Mouse (Mus musculus) heart, postnatal 36 days (tissue): Measurements from ENCODE around the gene Ccdc93. TPM values are rescaled to one million over a fixed set of nuclear protein-coding genes. Genes with fewer than 3 reads are reported as not detected.

Experiments
- DNase-seq, 2 experiments: peaks; one replicate each; pipeline ENCODE4 v3.0.0; 2021 to 2022
- intact Hi-C: fragments of 180-260 bp; cut with DNase I; formaldehyde crosslinking; loops from one replicate; pipeline ENCODE4 v1.15.1; 2025
- total RNA-seq, 2 experiments: library from RNA; stranded (reverse); gene quantifications; 2 replicates each; pipeline ENCODE4 v1.2.3; 2021

Gene Ccdc93
- total RNA-seq, 2 experiments from 2014 or later, result 12.4 to 14.5 TPM

- peak; percentile 55 to 70 for DNase-seq
- intact Hi-C loops, result loop anchor here (5.0 kb wide), 2 partner anchors 47 to 127 kb away; partner anchors contain the start of gene Ddx18
Observed at GRCm38 (mm10) chr1:121440535-121441381, 9.9 kb downstream of the Ccdc93 start.

GRCm38 (mm10) chr1:121444147-121444546 lies 13.3 kb downstream of the Ccdc93 start:
- intact Hi-C loops, result loop anchor here (5.0 kb wide), 2 partner anchors 43 to 123 kb away; partner anchors contain the start of gene Ddx18
- DNase-seq, result no peak

GRCm38 (mm10) chr1:121447216-121447615 lies 16.4 kb downstream of the Ccdc93 start:
- DNase-seq, result no peak

GRCm38 (mm10) chr1:121448166-121448565 lies 17.3 kb downstream of the Ccdc93 start:
- intact Hi-C loops, result no loop called here
- DNase-seq, result no peak

More at GRCm38 (mm10) chr1:121447216-121447615, 16.4 kb downstream of the Ccdc93 start:
- intact Hi-C loops, result no loop called here

GRCm38 (mm10) chr1:121451009-121451408 lies 20.2 kb downstream of the Ccdc93 start:
- no peak for DNase-seq
- intact Hi-C loops, result no loop called here

GRCm38 (mm10) chr1:121452498-121452897 lies 21.6 kb downstream of the Ccdc93 start:
- no peak for DNase-seq
- intact Hi-C loops, result no loop called here

GRCm38 (mm10) chr1:121453053-121453452 lies 22.2 kb downstream of the Ccdc93 start:
- intact Hi-C loops, result no loop called here

GRCm38 (mm10) chr1:121454951-121455350 lies 24.1 kb downstream of the Ccdc93 start:
- intact Hi-C loops, result no loop called here

More at GRCm38 (mm10) chr1:121453053-121453452, 22.2 kb downstream of the Ccdc93 start:
- DNase-seq, result no peak

GRCm38 (mm10) chr1:121460077-121460476 lies 29.2 kb downstream of the Ccdc93 start:
- intact Hi-C loops, result no loop called here
- DNase-seq, result no peak

More at GRCm38 (mm10) chr1:121454951-121455350, 24.1 kb downstream of the Ccdc93 start:
- DNase-seq, result no peak

GRCm38 (mm10) chr1:121461895-121462294 lies 31.0 kb downstream of the Ccdc93 start:
- no peak for DNase-seq
- intact Hi-C loops, result no loop called here

GRCm38 (mm10) chr1:121462643-121463042 lies 31.8 kb downstream of the Ccdc93 start:
- no peak for DNase-seq
- intact Hi-C loops, result no loop called here

- no peak for DNase-seq
- intact Hi-C loops, result no loop called here
Observed at GRCm38 (mm10) chr1:121463806-121464205, 33.0 kb downstream of the Ccdc93 start.

GRCm38 (mm10) chr1:121466276-121466675 lies 35.4 kb downstream of the Ccdc93 start:
- intact Hi-C loops, result no loop called here
- no peak for DNase-seq

- intact Hi-C loops, result no loop called here
- no peak for DNase-seq
Observed at GRCm38 (mm10) chr1:121468271-121468670, 37.4 kb downstream of the Ccdc93 start.

- DNase-seq, result no peak
- intact Hi-C loops, result no loop called here
Observed at GRCm38 (mm10) chr1:121471503-121471902, 40.7 kb downstream of the Ccdc93 start.

- no peak for DNase-seq
- intact Hi-C loops, result no loop called here
Observed at GRCm38 (mm10) chr1:121477716-121478115, 46.9 kb downstream of the Ccdc93 start.

- DNase-seq, result no peak
- intact Hi-C loops, result no loop called here
Observed at GRCm38 (mm10) chr1:121478284-121478980, 47.6 kb downstream of the Ccdc93 start.

GRCm38 (mm10) chr1:121479403-121479802 lies 48.6 kb downstream of the Ccdc93 start:
- no peak for DNase-seq
- intact Hi-C loops, result no loop called here

- intact Hi-C loops, result no loop called here
- no peak for DNase-seq
Observed at GRCm38 (mm10) chr1:121483091-121483490, 52.2 kb downstream of the Ccdc93 start.

- DNase-seq, result no peak
- intact Hi-C loops, result loop anchor here (5.0 kb wide), 1 partner anchor 45 kb away; no protein-coding TSS in a partner anchor
Observed at GRCm38 (mm10) chr1:121486803-121487202, 56.0 kb downstream of the Ccdc93 start.

- intact Hi-C loops, result no loop called here
- DNase-seq, result no peak
Observed at GRCm38 (mm10) chr1:121490241-121490640, 59.4 kb downstream of the Ccdc93 start.
